Mouse (Mus musculus): ENCODE measurements around the gene 4933425L06Rik.

GRCm38 (mm10) chr13:105150006-105150405 is 68.1 kb downstream of the 4933425L06Rik start:
- no peak for TF ChIP-seq CTCF (IDR thresholded peaks at IDR 0.05)
- TF ChIP-seq EP300 (IDR thresholded peaks at IDR 0.05; ENCODE audit: insufficient read depth, low read depth, low read length): no peak

All from heart, adult 2 months (tissue).